Mouse (Mus musculus) erythroblast, embryonic 14.5 days (primary cell): ENCODE data around the gene Arap2.

Experiments
- GATA1 ChIP-seq: IDR thresholded peaks from 2 replicates; pipeline ENCODE4 v1.6.1; 2012; ENCODE audit warnings: low read length, inconsistent platforms, mixed read lengths
- TAL1 ChIP-seq: IDR thresholded peaks from 3 replicates; pipeline ENCODE4 v1.6.1; 2012; ENCODE audit warnings: low read length, inconsistent platforms, mixed read lengths

DNA sequence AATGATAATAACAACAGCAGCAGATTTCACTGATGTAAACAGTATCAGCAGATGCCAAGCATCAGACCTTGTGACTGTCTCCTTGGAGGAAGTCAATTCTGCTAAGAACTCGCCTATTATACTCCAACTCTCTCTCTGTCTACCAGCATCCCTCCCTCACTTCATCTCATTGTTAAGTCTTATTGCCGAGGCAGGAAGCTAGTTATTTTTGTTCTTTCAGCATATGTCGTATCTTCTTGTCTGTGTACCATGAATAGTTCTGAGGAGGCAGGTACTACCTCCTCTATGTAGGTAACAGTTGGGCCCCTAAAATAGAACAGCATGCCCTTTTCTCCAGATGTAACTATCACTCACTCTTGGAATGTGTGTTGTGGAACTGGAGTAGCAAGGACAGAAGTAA, 13.0 kb downstream of the Arap2 start:
- TF ChIP-seq GATA1: no peak
- no peak for TF ChIP-seq TAL1
